Mouse (Mus musculus) spleen, postnatal 10 days (tissue): ENCODE data around the gene Rit1.
"Not testable (repeated sequence)": the region's sequence is repeated elsewhere in the genome, so short reads cannot be mapped to it uniquely, and the experiment has no call there.

Source experiments
- DNase-seq, 2 experiments: peaks; one replicate each; pipeline ENCODE4 v3.0.0; 2021 to 2022; ENCODE audit warnings: low spot score in 2 of 2

Gene Rit1

DNA sequence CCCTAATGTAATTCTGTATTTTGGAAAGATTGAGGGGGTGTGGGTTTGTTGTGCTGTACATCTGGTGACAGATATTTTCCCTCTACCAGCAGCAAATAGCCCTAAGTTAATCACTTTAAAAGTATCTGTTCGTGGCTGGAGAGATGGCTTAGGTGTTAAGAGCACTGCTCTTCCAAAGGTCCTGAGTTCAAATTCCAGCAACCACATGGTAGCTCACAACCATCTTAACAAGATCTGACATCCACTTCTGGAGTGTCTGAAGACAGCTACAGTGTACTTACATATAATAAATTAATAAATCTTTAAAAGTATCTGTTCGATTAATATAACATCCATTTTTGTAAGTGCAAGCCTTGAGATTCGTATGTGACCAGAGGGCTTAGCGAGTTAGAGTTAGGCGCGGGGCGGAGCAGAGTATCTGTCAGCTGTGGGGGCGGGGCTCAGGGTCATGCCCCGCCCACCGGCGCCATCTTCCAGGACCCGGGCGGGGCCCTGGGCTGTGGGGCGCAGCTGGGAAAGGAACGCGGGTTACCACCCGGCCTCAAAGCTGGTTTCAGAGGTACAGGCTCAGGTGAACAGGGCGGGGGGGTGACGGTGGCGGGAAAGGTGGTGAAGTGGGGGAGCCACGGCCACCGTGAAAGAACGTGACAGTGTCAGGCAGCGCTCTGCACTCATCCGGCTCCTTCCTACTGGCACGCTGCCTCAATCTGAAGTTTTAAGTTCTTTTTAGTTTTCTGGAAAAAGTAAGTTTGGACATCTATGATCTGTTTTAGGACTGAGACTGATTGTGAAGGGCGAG, at the start of gene Rit1:
Gene Rit1 (plus strand): TSS at position 440 of the 799 bp plus-strand sequence.
- DNase-seq, result peak; percentile 82 to 94

DNA sequence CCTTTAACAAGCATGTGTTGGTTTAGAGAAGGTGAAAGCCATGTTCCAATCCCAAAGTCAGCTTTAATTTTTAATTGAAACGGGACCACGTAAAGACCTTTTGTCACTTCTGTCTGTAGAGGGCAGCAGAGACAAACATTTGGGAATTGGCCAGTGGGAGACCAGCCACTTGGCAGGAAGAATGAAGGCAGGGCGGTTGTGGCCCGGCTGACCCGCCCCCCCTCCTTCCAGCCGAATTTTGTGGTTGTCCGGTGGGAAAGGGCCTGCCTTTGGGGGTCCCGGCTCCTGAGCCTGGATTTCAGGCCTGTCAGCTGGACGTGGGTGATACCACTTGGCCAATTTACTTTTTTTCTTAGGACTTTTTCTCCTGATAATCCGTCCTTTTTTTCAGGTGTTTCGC, 39.2 kb upstream of the Rit1 start:
- peak; percentile 17 to 64 for DNase-seq

DNA sequence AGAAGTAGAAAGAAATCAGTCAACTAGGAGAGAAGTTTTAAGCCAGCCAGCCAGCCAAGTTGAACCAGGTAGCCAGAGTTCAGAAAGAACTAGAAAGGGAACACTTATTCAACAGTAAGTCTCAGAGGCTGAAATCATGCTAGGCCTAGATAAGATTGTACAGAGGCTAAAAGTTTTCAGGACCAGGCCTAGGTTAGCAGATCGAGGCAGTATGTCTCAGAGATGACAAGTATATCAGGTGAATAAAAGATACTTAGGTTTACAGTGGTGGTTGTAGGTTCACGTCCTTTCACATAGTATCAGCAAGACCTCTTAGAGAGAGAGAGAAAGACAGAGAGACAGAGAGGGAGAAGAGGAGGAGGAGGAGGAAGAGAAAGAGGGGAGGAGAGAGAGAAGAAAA, 32.8 kb upstream of the Rit1 start:
- no peak for DNase-seq

DNA sequence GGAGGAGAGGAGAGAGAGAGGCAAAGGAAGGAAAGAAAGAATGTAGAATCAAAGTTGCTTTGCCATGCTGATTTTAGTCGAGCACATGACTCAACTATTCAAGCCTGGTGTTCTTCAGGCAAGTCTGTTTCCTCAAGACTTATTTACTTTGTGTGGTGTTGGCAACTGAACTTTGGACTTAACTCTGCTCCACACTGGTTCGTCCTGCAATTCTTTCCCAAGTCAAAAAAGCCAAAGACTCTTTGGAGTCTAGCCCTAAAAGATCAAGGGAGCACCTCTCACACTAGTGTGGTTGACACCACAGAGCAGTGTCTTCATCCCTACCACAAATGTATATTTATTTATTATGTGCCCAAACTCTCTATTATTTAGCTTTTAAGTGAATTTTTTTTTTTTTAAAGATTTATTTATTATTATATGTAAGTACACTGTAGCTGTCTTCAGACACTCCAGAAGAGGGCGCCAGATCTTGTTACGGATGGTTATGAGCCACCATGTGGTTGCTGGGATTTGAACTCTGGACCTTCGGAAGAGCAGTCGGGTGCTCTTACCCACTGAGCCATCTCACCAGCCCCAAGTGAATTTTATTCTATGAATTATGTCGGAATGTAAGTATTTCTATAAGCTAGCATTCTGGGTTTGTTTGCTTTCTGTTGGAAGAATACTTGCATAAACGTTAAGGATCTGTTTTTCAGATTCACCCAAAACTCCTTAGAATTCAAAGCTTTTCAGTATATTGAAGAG, 32.2 kb upstream of the Rit1 start:
- DNase-seq, result no peak

DNA sequence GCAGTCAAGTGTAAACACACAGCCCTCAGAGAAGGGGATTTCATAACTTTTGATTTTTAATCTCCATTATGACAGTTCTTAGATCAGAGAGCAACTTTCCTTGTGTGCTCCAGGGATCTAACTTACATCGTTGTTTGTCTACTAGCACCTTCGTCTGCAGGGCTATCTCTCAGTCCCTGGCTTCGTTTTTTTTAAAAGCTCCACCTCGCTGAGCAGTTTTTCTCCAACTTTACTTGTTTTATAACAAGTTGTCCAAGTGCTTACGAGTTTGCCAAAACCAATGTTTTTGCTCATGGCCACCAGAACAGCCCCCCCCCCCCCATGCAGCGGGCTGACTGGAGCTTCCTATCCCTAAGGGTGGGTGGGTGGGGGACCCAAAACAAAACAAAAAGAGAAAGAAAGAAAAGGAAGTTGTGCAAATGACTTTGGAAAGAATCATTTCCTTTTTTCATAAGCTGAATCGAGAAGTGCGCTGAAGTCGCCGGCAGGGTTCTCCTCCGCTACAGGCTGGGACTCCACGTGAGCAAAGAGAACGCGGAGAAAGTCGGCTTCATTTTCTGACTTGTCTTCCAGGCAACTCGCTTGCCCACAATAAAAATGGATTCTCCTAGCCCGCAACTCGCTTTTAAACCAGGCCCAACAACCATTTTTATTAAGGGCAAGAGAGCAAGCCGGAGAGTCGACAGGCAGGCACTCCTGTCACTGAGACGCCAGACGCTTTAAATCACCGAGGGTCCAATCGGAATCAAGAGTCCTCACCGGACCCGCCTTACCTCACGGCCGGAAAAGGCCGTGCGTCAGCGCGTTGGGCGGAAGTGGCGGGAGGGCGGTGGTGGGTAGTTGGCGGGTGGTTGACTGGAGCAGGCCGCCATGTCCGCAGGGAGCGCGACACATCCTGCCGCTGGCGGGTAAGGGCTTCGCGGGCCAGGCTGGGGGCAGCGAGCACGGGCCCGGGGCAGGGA, 31.4 kb upstream of the Rit1 start, which contains the start of gene Khdc4:
Gene Khdc4 (plus strand): TSS at position 824 of the 962 bp plus-strand sequence.
- peak; percentile 91 to 95 for DNase-seq

DNA sequence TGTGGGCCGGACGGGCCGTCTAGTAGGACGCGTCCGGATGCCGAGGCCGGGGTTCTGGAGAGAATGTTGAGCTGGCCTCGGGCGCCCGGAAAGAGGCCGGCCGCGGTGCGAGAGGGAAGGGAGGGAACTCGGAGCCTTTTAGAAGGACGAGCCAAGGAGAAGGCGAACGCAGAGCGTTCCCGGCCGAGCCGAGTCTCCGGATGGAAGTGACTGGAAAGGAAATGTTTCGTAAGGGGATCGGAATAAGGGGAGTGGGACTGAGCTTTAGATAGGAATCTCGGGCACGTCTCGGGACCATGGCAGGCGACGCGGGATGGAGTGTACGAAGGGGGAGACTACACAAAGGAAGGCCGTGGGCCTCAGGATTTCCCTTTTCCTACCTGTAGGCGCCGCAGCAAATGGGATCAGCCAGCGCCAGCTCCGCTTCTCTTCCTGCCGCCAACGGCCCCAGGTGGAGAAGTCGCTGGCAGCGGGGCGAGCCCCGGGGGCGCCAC, 30.6 kb upstream of the Rit1 start:
- DNase-seq, result peak in 1 of 2 experiments; percentile 50

DNA sequence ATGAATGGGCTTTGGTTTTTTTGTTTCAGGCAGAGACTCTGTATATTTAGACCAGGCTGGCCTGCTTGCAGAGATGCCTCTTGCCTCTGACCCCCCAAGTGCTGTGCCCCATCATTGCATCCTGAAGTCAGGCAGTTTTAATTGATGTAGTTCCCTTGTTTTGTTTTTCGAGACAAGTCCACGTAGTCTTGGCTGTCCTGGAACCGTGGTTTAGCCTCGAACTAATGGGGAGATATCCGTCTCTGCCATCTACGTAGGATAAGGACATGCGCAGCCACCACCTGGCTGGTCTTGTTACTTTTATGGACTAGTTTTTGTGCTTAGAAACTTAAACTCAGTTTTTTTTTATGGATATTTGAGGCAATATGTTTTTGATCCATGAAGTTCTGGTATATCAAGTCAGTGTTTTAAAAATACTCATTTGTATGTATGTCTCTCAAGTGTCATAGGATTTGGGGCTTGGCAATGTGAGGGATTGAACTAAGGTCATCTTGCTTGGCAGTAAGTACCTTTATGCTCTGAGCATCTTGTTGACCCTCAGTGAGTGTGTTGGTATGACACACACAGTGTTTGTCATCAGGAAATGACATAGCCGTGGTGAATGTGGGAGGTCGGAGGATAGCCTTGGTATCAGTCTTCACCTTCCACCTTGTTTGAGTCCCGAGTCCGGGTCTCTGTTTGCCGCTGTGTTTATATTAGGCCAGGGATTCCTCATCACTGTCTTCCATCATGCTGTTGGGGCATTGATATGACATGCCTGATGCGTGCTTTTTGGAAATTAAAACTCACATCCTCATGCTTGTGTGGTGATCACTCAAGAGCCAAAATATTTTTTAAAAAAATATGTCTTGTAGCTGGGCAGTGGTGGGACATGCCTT, 29.7 kb upstream of the Rit1 start:
- peak; percentile 17 to 22 for DNase-seq

DNA sequence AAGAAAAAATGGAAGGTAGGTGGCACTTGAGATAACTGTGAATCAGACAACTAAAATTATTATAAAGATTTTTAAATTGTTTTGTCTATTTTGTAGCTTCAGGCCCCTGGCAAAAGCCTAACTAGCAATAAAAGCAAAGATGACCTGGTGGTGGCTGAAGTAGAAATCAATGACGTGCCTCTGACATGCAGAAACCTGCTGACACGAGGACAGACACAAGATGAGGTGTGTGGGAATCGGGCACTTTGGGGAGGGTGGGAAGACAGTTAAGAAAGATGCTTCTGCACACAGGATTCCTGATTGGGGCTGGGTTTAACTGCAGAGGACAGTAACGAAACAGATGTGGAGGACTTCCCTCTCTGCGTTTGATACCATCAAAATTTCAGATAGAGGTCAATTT, 27.6 kb upstream of the Rit1 start:
- no peak for DNase-seq

DNA sequence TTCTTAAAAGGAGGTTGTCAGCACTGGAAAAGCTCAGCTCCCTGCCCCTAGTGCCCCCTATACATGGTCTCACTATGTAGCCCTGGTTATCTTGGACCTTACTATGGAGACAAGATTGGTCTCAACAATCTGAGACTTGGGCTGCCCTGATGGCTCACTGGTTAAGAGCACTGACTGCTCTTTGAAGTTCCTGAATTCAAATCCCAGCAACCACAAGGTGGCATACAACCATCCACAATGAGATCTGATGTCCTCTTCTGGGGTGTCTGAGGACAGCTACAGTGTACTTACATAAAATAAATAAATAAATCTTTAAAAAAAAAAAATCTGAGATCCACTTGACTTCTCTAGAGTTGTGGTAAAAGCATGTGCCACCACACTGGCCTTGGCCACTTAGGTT, 21.1 kb upstream of the Rit1 start:
- no peak for DNase-seq

DNA sequence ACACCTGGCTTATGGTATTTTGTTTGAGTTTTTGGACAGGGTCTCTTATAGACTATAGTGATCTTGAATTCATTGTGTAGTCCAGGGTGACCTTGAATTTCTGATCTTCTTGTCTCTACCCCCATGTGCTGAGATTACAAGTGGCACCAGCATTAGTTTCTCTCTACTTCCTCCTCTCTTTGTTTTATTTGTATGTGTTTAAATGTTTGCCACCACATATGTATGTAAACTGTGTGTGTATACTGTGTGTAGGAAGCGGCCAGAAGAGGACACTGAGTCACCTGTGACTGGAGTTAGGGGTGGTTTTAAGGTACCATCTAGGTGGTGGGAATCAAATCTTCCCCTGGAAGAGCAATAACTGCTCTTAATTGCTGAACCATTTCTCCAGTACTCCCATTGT, 18.6 kb upstream of the Rit1 start:
- DNase-seq, result no peak

DNA sequence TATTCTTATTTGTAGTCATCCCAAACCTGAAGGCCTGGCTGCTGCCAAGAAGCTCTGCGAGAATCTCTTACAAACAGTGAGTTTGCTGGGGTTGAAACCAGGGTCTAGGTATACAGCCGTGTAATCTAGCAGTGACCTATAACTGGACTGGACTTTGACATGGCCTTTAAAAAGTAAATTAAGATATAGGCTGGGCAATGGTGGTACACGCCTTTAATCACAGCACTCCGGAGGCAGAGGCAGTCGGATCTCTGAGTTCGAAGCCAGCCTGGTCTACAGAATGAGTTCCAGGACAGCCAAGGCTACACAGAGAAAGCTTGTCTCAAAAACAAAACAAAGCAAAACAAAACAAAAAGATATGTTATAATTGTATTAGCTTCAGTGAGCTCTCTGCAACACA, 17.8 kb upstream of the Rit1 start:
- DNase-seq, result no peak

DNA sequence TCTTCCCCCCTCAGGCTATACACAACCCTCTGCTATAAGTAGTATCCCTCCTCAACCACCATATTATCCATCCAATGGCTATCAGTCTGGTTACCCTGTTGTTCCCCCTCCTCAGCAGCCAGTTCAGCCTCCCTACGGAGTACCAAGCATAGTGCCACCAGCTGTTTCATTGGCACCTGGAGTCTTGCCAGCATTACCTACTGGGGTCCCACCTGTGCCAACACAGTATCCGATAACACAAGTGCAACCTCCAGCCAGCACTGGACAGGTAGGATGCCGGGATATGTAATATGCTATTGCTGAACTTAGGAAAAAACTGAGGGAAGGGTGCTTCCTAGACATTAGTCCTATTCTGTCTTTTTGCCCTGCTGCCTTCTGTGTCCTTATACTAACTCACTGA, 16.4 kb upstream of the Rit1 start:
- DNase-seq, result no peak

DNA sequence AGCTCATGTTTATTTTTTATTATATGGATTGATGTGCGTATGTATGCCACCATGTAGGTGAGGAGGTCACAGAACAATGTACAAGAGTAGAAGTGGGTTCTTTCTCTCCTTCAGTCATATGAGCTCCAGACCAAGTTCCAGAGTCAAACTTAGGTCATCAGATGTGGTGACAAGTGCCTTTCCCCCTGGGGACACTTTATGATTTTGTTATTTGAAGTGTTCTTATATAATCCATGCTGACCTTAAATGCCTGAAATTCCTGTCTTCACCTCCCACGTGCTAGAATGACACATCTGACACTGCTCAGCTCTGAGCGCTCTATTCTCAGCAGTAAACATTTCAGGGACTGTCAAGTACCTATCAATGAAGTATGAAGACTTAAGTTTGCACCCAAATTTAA, 15.4 kb upstream of the Rit1 start:
- DNase-seq, result no peak

DNA sequence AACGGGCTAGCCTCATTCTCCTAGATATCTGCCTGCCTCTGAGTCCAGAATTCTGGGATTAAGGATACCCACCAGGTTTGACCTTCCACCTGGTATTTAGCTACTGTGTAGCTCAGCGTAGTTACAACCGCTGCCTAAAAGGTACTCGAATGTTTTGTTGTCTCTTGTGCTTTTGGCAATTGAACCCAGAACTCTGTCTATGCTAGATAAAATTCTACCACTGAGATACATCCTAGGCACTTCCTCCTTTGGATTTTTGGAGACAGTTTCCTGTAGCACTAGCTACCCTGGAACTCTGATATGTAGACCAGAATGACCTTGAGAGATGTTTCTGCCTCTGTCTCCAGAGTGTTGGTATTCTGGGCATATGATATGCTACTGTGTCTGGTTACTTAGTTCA, 2.9 kb upstream of the Rit1 start:
- DNase-seq, result no peak

DNA sequence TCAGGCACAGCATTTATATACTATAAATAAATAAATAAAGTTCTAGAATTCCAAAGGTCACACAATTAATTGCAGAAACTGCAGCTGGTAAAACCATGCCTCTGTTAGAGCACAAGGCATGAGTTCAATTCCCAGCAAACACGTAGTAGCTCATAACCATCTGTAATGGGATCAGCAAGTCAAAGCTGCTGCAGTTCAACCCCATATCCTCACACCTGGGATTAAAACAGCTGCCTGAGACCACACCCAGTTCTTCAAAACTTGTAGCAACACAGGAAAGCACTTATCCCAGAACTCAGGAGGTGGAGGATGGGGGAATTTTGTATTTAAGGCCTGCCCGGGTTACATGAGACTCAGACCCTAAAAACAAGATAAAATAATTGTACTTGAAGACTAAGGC, 1.9 kb upstream of the Rit1 start:
- DNase-seq, result no peak

DNA sequence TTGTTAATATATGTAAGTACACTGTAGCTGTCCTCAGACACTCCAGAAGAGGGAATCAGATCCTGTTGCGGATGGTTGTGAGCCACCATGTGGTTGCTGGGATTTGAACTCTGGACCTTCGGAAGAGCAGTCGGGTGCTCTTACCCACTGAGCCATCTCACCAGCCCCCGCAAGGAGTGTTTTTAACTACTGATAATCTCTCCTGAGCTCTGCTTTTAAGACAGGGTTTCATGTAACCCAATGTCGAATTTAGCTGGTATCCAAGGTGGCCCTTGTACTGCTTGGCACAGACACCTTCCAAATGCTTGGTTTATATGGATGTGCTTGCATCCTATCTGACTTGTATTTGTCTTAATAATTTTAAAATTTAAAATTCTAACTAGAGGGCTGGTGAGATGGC, 922 bp upstream of the Rit1 start:
- not testable (repeated sequence) for DNase-seq

DNA sequence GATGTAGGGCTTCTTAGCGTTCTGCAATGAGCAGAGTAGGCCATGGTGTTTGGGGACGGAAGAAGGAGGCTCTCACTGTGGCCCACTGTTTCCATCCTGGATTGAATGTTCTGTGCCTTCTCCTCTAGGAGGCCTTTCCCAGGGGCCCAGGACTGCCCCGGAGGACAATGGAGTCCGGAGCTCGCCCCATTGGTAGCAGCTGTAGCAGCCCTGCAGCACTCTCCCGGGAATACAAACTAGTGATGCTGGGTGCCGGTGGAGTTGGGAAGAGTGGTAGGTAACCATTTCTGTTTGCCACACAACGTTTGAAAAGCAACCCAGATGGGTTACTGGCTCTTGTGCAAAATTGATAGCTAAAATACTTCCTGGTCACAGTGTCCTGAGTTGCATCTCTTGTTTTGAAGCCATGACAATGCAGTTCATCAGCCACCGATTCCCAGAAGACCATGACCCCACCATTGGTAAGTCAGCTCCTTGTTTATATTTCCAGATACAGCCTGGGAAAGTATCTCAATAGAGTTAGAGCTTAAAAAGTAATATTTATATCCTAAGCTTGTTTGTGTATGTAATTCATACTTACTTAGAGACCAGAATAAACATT, 660 bp downstream of the Rit1 start:
- peak; percentile 46 to 55 for DNase-seq

DNA sequence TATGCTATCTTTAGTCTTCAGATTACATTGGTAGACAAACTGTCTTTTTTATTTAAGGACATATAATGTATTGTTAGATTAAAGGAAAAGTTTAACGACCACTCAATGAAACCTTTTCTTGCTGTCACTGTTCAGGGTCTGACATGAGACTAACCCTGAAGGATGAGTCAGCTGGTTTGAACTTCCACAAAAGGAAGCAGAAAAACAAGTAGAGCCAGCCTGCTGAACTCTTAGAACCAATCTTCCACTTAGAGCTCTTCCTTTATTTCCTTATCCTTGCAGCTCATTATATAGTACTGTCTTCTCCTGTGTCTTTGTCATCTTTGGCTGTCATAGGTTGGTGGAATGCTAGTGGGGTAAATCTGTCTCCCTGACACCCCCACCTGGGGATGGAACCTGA, 1.2 kb downstream of the Rit1 start:
- DNase-seq, result no peak

DNA sequence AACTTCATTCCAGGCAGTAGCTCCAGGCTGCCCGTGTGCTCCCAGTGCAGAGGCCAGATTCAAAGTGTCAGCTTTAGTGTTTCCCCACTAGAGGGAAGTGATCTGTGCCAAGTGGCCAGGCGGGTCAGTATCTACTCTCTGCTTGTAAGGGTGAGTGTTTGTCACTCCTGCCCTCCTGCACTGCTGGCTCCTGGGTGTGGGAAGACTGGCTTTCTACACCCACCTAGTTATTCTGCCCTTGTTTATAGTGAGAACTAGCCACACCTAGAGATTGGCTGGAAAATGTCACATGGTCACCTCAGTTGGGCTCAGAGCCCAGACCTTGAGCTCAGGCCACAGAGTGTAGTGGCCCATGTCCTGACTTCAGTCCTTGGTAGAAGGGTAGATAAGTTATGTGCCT, 2.5 kb downstream of the Rit1 start:
- DNase-seq, result no peak

DNA sequence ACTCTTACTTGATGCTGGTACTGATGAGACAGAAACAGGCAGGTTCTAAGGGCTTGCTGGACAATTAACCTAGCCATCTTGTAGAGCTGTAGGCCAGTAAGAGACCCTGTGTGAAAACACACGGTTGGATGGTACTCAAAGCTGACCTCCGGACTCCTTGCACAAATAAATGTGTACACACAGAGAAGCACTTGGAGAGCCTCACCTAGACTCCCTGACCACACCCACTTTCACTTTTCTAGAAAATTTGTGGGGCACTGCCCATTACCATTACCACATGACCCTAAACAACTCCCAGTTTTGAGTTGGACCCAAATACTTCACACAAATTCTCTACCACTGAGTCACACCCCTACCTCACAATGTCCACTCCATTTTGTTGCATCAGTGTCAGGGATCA, 19.9 kb downstream of the Rit1 start:
- no peak for DNase-seq
